Mouse (Mus musculus) olfactory bulb, adult 2 months (tissue): ENCODE data around the gene Cacna2d2.

Source experiments
- CTCF ChIP-seq: fragments of 200-500 bp; IDR thresholded peaks from 2 replicates; pipeline ENCODE4 v1.5.1; 2012; ENCODE audit warnings: low read depth, mild to moderate bottlenecking, low read length, moderate library complexity; ENCODE audit not compliant: insufficient read depth
- POLR2A ChIP-seq: fragments of 200-500 bp; IDR thresholded peaks from 2 replicates; pipeline ENCODE4 v1.6.1; 2012; ENCODE audit warnings: mild to moderate bottlenecking, low read depth, low read length, moderate library complexity; ENCODE audit not compliant: insufficient read depth

DNA sequence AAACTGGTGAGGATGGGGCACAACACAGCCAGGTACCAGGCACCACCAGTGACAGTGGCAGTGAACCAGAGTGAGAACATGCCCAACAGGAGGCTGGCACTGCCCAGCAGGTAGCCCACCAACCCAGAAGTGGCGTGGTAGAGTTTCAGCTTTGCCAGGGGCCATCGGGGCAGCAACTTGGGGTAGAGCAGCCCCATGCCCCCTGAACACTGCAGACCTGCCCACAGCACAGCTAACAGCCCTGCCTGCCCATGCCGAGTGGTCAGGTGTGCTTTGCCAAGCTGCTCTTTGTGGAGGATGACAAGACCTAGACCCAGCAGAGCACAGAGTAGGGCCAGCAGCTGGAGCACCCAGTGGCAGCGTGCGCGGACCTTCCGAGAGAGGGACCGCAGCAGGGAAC, 140.5 kb downstream of the Cacna2d2 start:
- TF ChIP-seq CTCF: no peak
- TF ChIP-seq POLR2A: no peak
